Mouse (Mus musculus): Measurements from ENCODE around the gene Smco3. TPM values are rescaled to one million over a fixed set of nuclear protein-coding genes. Genes with fewer than 3 reads are reported as not detected.

Gene Smco3
- polyA plus RNA-seq, 1 experiment from 2014 or later, result 0.14 TPM

DNA sequence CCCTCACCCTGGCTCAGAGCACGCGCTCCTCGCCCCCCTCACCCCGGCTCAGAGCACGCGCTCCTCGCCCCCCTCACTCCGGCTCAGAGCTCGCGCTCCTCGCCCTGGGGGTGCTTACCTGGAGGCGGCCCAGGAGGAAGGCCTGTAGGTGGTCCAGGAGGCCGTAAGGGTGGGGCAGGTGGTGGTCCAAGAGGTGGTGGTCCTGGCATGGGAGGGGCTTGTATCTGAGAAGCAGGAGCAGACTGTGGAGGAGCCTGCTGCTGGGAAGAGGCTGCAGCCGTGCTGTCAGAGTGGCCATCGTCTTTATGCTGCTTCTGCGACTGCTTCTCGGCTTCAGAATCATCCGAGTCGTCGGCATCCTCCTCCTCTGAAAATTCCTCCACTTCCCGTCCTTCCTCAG lies 18.4 kb downstream of the Smco3 start:
- WGBS, result 95% methylated on average over 21 of the region's 21 CpGs
- Histone ChIP-seq H3K36me3 (ENCODE audit: control insufficient read depth, insufficient read depth, low read length) (peaks cover 94% of the 10 kb centered on the region), H3K9me3 (ENCODE audit: control insufficient read depth, low read length) (no peaks in the 10 kb centered on the region), H3K4me1 (ENCODE audit: control insufficient read depth, insufficient read depth, low read length) (no peaks in the 10 kb centered on the region), H3K4me3 (replicated peaks; ENCODE audit: low read depth, low read length) (no peak overlapping the region), H3K27ac (replicated peaks; ENCODE audit: low read depth, low read length) (no peak overlapping the region), H3K4me2 (ENCODE audit: low read length) (no peak overlapping the region), H3K9ac (replicated peaks; ENCODE audit: low read length) (no peak overlapping the region), H3K27me3 (ENCODE audit: control insufficient read depth, insufficient read depth, low read length) (no peaks in the 10 kb centered on the region)
- ATAC-seq (ENCODE audit: low FRiP score, low TSS enrichment) (no peak), DNase-seq (no peak)

DNA sequence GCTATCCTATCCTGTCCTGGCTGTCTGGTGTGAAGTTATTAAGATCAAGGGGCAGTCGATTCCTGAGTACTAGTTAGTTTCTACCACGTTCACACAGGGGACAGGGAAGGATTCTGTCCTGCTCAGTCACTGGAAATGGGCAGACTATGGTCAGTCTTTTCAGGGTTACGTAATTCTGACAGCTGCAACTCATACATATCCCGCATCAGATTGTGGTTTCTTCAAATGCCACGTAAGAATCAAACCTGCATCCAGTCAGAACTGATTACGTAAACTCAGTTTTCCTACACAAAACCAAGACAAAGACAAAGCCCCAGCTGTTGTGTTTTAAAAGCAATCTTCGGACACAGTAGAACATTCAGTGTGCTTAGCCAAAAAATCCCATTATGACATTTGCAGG lies 19.9 kb downstream of the Smco3 start:
- H3K36me3 ChIP-seq (ENCODE audit: control insufficient read depth, insufficient read depth, low read length), result peaks cover 79% of the 10 kb centered on the region
- no peak for ATAC-seq (ENCODE audit: low FRiP score, low TSS enrichment)

DNA sequence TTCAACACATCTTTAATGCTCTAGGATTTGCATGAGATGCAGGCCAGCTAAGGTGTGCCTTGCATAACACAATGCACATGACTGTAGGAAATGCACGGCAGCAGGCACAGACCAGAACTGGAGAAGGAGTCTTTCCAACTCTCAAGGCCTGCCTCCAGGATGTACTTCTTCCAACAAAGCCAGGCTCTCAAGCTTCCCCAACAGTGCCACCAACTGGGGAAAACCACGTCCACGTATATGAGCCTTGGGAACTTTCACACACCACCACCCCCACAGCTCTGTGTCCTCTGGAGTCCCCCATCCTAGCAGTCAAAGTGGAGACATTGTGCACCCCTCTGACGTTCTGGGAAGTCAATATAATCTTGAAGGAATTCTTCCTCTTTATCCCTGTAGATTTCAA lies 22.1 kb downstream of the Smco3 start:
- Histone ChIP-seq H3K9me3 (ENCODE audit: control insufficient read depth, low read length) (no peaks in the 10 kb centered on the region), H3K27me3 (ENCODE audit: control insufficient read depth, insufficient read depth, low read length) (no peaks in the 10 kb centered on the region), H3K4me1 (ENCODE audit: control insufficient read depth, insufficient read depth, low read length) (peaks cover 11% of the 10 kb centered on the region), H3K36me3 (ENCODE audit: control insufficient read depth, insufficient read depth, low read length) (peaks cover 57% of the 10 kb centered on the region), H3K9ac (replicated peaks; ENCODE audit: low read length) (no peak overlapping the region), H3K4me2 (ENCODE audit: low read length) (no peak overlapping the region), H3K27ac (replicated peaks; ENCODE audit: low read depth, low read length) (no peak overlapping the region), H3K4me3 (replicated peaks; ENCODE audit: low read depth, low read length) (no peak overlapping the region)
- no peak for DNase-seq
- ATAC-seq (ENCODE audit: low FRiP score, low TSS enrichment), result no peak
- WGBS, result 54% methylated on average over 4 of the region's 4 CpGs

More for the DNA sequence above, 19.9 kb downstream of the Smco3 start:
- Histone ChIP-seq H3K27me3 (ENCODE audit: control insufficient read depth, insufficient read depth, low read length) (no peaks in the 10 kb centered on the region), H3K27ac (replicated peaks; ENCODE audit: low read depth, low read length) (no peak overlapping the region), H3K4me3 (replicated peaks; ENCODE audit: low read depth, low read length) (no peak overlapping the region), H3K9me3 (ENCODE audit: control insufficient read depth, low read length) (no peaks in the 10 kb centered on the region), H3K4me1 (ENCODE audit: control insufficient read depth, insufficient read depth, low read length) (0 out of 2 replicates have a peak, but pooled peaks cover under 1% of the 10 kb centered on the region), H3K4me2 (ENCODE audit: low read length) (no peak overlapping the region), H3K9ac (replicated peaks; ENCODE audit: low read length) (no peak overlapping the region)
- 96% methylated on average over 7 of the region's 7 CpGs for WGBS
- DNase-seq, result no peak

DNA sequence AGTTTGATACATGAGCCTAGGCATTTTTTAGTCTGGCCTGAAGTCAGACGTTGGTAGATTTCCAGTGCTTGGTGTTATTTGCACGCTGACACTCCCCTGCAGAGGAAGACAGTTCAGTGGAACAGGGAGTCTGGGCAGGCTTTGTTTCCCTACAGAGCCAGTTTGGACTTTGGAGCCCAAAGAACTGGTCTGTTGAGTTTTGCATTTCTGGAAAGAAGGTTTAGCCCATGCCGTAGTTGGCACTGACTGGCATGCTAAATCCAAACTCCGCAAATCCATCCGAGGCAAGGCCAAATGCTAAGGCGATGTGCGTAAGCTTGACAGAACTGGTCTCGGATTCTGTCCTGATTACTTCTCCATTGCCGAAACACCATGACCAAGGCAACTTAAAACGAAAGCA lies 24.1 kb downstream of the Smco3 start:
- no peak overlapping the region for H3K4me3 ChIP-seq (replicated peaks; ENCODE audit: low read depth, low read length)
- H3K4me2 ChIP-seq (ENCODE audit: low read length), result no peak overlapping the region
- DNase-seq, result no peak
- H3K27ac ChIP-seq (replicated peaks; ENCODE audit: low read depth, low read length), result no peak overlapping the region
- H3K9me3 ChIP-seq (ENCODE audit: control insufficient read depth, low read length), result no peaks in the 10 kb centered on the region
- no peak for ATAC-seq (ENCODE audit: low FRiP score, low TSS enrichment)
- no peak overlapping the region for H3K9ac ChIP-seq (replicated peaks; ENCODE audit: low read length)
- no peaks in the 10 kb centered on the region for H3K27me3 ChIP-seq (ENCODE audit: control insufficient read depth, insufficient read depth, low read length)
- peaks cover 39% of the 10 kb centered on the region for H3K36me3 ChIP-seq (ENCODE audit: control insufficient read depth, insufficient read depth, low read length)
- H3K4me1 ChIP-seq (ENCODE audit: control insufficient read depth, insufficient read depth, low read length), result peaks cover 18% of the 10 kb centered on the region
- 89% methylated on average over 10 of the region's 10 CpGs for WGBS

DNA sequence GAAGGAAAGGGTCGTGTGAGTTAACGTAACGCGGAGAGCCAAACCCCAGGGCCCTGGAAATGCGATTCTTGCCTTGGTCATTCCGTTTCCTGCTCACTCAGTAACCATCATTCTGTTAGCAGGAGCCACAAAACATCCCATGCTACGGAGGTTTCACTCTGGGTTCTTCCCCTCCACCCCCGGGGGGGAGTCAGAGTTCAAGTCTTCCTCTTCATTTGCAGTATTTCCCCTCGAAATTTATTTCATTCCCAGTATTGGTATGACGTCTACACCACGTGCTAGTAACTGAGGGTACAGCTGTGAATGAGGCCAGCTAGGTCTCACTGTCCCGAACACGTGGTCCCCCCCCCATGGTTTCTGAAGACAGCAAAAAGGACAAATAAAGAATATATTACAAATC lies 25.6 kb downstream of the Smco3 start:
- Histone ChIP-seq H3K27ac (replicated peaks; ENCODE audit: low read depth, low read length) (no peak overlapping the region), H3K9me3 (ENCODE audit: control insufficient read depth, low read length) (no peaks in the 10 kb centered on the region), H3K9ac (replicated peaks; ENCODE audit: low read length) (no peak overlapping the region), H3K4me2 (ENCODE audit: low read length) (peak overlapping the region; percentile 96), H3K36me3 (ENCODE audit: control insufficient read depth, insufficient read depth, low read length) (peaks cover 26% of the 10 kb centered on the region), H3K4me1 (ENCODE audit: control insufficient read depth, insufficient read depth, low read length) (peaks cover 21% of the 10 kb centered on the region), H3K4me3 (replicated peaks; ENCODE audit: low read depth, low read length) (no peak overlapping the region), H3K27me3 (ENCODE audit: control insufficient read depth, insufficient read depth, low read length) (no peaks in the 10 kb centered on the region)
- 86% methylated on average over 13 of the region's 13 CpGs for WGBS
- ATAC-seq (ENCODE audit: low FRiP score, low TSS enrichment) (no peak), DNase-seq (no peak)

DNA sequence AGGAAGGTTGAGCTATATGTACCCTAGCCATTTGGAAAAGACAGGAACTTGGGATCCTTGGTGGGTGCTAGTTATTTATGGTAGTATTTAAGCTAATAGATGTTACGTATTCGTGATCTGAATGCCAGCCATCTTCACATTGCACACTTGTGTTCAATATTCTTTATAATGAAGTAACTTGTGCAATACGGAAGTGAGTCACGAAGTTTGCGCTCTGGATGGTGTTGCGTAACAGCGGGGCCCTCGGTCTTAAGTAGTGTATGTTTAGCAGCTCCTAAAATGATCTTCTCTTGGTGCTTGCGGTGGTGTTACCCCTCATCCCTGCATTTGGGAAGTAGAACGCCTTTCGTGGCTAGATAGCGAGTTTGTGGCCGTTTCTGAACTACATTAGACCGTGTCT lies 26.2 kb downstream of the Smco3 start:
- DNase-seq, result no peak
- Histone ChIP-seq H3K9ac (replicated peaks; ENCODE audit: low read length) (peak overlapping the region; percentile 60), H3K4me2 (ENCODE audit: low read length) (peak overlapping the region; percentile 96), H3K27me3 (ENCODE audit: control insufficient read depth, insufficient read depth, low read length) (no peaks in the 10 kb centered on the region), H3K27ac (replicated peaks; ENCODE audit: low read depth, low read length) (no peak overlapping the region), H3K4me3 (replicated peaks; ENCODE audit: low read depth, low read length) (peak overlapping the region; percentile 71), H3K36me3 (ENCODE audit: control insufficient read depth, insufficient read depth, low read length) (peaks cover 20% of the 10 kb centered on the region), H3K4me1 (ENCODE audit: control insufficient read depth, insufficient read depth, low read length) (peaks cover 21% of the 10 kb centered on the region), H3K9me3 (ENCODE audit: control insufficient read depth, low read length) (no peaks in the 10 kb centered on the region)
- WGBS, result 42% methylated on average over 14 of the region's 14 CpGs
- ATAC-seq (ENCODE audit: low FRiP score, low TSS enrichment), result no peak

DNA sequence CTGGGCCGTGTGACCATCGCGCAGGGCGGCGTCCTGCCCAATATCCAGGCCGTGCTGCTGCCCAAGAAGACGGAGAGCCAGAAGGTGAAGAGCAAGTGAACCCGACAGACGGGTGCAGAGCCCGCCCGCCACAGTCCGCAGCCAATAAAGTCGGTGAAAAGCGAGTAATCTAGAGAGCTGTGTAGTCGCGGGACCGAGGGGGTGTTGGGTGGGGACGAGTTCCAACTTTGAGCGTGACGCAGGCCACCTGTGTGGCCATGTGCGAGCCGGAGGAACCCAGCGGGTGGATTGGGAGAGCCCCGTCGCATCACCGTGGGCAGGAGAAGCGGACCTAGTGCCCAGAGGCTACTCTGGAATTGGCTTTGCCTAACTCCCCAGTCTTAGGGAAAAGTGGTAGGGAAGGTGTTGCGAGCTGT lies 26.6 kb downstream of the Smco3 start:
- Histone ChIP-seq H3K4me3 (replicated peaks; ENCODE audit: low read depth, low read length) (peak overlapping the region; percentile 71), H3K4me2 (ENCODE audit: low read length) (peak overlapping the region; percentile 96), H3K27me3 (ENCODE audit: control insufficient read depth, insufficient read depth, low read length) (no peaks in the 10 kb centered on the region), H3K9ac (replicated peaks; ENCODE audit: low read length) (peak overlapping the region; percentile 60), H3K36me3 (ENCODE audit: control insufficient read depth, insufficient read depth, low read length) (peaks cover 15% of the 10 kb centered on the region), H3K9me3 (ENCODE audit: control insufficient read depth, low read length) (no peaks in the 10 kb centered on the region), H3K27ac (replicated peaks; ENCODE audit: low read depth, low read length) (no peak overlapping the region), H3K4me1 (ENCODE audit: control insufficient read depth, insufficient read depth, low read length) (peaks cover 21% of the 10 kb centered on the region)
- peak; percentile 15 for ATAC-seq (ENCODE audit: low FRiP score, low TSS enrichment)
- under 1% methylated on average over 28 of the region's 28 CpGs for WGBS
- DNase-seq, result no peak

DNA sequence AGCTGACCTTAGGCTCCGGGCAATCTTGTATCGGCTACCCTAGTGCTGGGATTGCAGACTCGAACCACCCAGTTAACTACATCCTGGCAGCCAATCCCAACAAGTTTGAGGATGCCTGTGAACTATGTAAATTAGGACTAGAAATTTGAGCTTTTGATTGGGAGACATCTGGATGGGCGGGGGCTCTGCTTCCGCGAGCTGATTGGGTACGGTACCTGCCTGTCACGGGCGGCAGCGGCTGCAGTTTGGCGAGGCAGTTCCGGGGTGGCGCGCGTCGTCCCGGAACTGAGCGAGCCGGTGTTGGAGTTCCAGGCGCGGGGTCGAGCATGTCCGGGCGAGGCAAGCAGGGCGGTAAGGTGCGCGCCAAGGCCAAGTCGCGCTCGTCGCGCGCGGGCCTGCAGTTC lies 27.2 kb downstream of the Smco3 start, which contains the start of gene H2afj:
Gene H2afj, plus strand, starts transcription at position 231 of the 404 bp plus-strand sequence.
- under 1% methylated on average over 34 of the region's 34 CpGs for WGBS

DNA sequence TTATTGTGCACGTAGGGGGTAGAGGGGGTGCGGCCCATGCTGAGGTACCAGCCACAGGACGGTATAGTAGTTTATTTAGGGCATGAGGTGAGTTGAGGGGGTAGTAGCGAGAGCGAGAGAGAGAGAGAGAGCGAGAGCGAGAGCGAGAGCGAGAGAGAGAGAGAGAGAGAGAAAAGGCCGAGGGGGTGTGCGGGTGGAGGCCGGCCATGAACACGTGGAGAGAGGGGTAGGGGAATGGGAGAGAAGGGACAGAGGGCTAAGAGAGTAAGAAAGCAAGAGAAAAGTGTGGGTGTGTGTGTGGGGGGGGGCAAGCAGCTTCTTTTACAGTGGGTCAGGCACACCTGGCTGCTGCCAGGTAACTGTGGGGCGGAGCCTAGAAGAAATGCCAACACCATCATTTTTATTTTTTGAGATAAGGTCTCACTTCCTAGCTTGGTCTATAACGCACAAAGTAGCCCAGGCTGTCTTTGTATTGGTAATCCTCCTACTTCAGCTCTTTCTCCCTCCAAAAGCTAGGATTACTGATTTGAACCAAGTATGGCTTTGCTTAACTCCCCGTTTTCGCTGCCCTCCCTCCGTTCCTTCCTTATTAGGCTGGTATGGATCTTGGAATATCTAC lies 27.7 kb downstream of the Smco3 start:
- Histone ChIP-seq H3K27ac (replicated peaks; ENCODE audit: low read depth, low read length) (peak overlapping the region; percentile 56; the same call in 1 of the 2 replicates), H3K9ac (replicated peaks; ENCODE audit: low read length) (no peak overlapping the region), H3K4me1 (ENCODE audit: control insufficient read depth, insufficient read depth, low read length) (peaks cover 29% of the 10 kb centered on the region), H3K4me2 (ENCODE audit: low read length) (peak overlapping the region; percentile 96), H3K36me3 (ENCODE audit: control insufficient read depth, insufficient read depth, low read length) (peaks cover 5% of the 10 kb centered on the region), H3K9me3 (ENCODE audit: control insufficient read depth, low read length) (no peaks in the 10 kb centered on the region), H3K4me3 (replicated peaks; ENCODE audit: low read depth, low read length) (peak overlapping the region; percentile 71), H3K27me3 (ENCODE audit: control insufficient read depth, insufficient read depth, low read length) (no peaks in the 10 kb centered on the region)
- WGBS, result 26% methylated on average over 18 of the region's 18 CpGs
- ATAC-seq (ENCODE audit: low FRiP score, low TSS enrichment), result peak; percentile 3; the same call in 1 of the 2 replicates
- no peak for DNase-seq

More for the DNA sequence above, 27.2 kb downstream of the Smco3 start, which contains the start of gene H2afj:
- DNase-seq (peak; percentile 97), ATAC-seq (ENCODE audit: low FRiP score, low TSS enrichment) (peak; percentile 90)
- Histone ChIP-seq H3K9ac (replicated peaks; ENCODE audit: low read length) (peak within 1 kb of the TSS; percentile 60), H3K4me3 (replicated peaks; ENCODE audit: low read depth, low read length) (peak within 1 kb of the TSS; percentile 71), H3K27ac (replicated peaks; ENCODE audit: low read depth, low read length) (peak within 1 kb of the TSS; percentile 56; the same call in 1 of the 2 replicates), H3K36me3 (ENCODE audit: control insufficient read depth, insufficient read depth, low read length) (peaks cover 10% of the 10 kb centered on the region), H3K27me3 (ENCODE audit: control insufficient read depth, insufficient read depth, low read length) (no peaks in the 10 kb centered on the region), H3K9me3 (ENCODE audit: control insufficient read depth, low read length) (no peaks in the 10 kb centered on the region), H3K4me2 (ENCODE audit: low read length) (peak within 1 kb of the TSS; percentile 96), H3K4me1 (ENCODE audit: control insufficient read depth, insufficient read depth, low read length) (peaks cover 26% of the 10 kb centered on the region)

Data from midbrain, embryonic 14.5 days (tissue).